Mouse (Mus musculus): ENCODE measurements at regions not wholly inside any gene's neighbourhood (a gene's known extent, or its start where the extent isn't known, plus 50 kb on each side); places are given as distances from the start of the nearest gene placed in this dataset.

DNA sequence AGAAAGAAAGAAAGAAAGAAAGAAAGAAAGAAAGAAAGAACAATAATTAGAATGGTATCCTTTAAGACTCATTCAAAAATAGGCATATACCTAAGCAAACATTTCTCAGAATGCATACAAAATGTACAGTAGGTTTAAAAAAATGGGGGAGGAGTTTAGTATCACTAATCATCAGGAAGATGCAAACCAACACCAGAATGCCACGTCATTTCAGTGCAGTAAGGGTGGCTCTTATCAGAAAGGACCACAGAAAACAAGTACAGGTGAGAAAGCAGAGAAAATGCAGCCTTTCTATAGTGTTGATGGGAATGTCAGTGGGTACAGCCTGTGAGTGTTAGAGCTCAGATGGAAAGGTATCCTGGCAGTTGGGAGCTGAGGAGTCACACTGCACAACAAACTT is 55.6 kb upstream of the Gm47985 start:
- no peak for TF ChIP-seq POLR2A (IDR thresholded peaks at IDR 0.05; ENCODE audit: borderline replicate concordance, insufficient read depth, low read length)
- TF ChIP-seq CTCF (IDR thresholded peaks at IDR 0.05; ENCODE audit: borderline replicate concordance, insufficient read depth, low read depth, low read length), result no peak

Measured in cerebellum, adult 2 months (tissue).